Mouse (Mus musculus) MEL-GATA-1-ER (cell line): ENCODE results near the gene D630039A03Rik.
"Not testable (repeated sequence)": the region's sequence is repeated elsewhere in the genome, so short reads cannot be mapped to it uniquely, and the experiment has no call there.

ENCODE experiments used
- DNase-seq: peaks from one replicate; pipeline ENCODE4 v3.0.0-alpha.2; 2012; ENCODE audit warnings: low read depth; ENCODE audit errors: extremely low read depth

D630039A03Rik gene

DNA sequence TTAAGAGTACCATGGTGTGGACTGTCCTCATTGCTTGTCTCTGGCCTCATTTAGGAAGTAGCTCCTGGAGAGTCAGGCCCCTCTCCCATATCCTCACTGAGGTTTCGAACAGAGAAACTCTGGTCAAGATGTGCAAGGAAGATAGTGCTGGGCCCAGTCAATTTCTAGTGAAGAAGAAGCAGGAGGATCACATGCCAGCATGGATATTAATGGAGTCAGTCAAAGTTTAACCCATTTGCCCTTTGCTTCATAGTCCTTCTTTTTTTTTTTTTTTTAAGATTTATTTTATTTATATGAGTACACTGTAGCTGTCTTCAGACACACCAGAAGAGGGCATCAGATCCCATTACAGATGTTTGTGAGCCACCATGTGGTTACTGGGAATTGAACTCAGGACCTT, 27.1 kb downstream of the D630039A03Rik start:
- DNase-seq, result not testable (repeated sequence)

DNA sequence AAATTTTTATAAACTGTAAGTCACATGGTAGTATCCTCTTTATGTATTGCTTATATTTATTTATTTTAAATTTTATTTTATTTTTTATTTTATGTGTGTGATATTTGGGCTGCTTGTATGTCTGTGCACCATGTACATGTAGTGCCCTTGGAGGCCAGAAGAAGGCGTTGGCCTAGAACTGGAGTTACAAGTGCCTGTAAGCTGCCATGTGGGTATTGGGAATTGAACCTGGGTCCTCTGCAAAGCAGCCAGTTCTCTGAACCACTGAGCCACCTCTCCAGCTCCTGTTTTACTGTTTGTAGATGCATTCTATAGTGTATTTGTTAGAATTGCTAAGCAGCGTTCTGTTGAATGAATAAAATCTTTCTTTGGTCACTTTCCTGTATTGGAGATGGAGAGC, 27.9 kb downstream of the D630039A03Rik start:
- DNase-seq, result no peak

DNA sequence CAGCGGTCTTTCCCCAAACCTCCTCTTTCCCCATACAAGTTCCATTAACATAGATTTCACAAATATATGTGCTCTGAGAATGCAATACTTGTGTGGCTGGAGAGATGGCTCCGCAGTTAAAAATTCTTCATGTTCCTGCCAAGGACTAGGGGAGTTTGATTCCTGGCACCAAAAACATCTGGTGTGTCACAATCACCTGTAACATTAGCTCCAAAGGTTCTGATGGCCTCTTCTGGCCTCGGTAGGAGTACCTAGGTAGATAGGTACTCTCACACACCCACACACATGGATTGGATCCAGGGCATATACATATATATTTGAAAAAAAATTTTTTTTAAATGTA, 29.2 kb downstream of the D630039A03Rik start:
- no peak for DNase-seq

DNA sequence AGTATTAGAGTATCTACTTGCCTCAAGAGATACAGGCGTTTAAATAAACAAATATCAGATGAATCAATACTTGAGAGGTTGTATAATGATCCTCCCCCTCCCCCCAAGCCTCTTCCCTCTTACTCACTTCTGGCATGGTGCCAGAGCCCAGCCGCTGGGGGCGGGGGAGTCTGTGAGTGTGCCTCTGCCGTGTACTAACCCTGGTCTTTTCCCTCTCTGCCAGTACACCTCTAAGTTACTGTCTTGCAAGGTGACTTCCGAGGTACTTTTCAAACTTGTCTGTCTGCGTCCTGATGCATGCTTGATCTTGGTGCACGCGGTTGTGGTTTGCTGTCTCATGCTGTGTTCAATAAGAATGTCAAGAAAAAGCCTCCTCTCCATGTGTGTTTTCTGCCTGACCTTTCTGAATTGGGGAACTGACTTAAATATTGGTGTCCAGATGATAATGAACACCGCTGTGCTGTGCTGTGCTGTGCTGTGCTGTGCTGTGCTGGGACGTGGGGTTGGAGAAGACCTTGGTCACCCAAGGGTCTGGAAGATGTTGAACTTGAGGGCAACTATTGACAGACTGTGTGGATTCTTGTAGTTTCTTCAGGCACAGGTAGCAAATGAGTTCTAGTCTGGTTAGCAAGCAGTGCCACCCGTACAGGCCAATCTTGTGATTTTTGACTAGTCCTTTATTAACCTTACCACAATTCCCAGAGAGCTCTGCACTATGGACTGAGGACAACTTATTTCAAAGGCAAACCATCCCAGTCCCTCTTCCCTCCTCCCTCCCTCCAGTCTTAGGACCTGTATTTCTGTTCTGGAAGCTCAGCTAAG, 29.8 kb downstream of the D630039A03Rik start:
- no peak for DNase-seq

DNA sequence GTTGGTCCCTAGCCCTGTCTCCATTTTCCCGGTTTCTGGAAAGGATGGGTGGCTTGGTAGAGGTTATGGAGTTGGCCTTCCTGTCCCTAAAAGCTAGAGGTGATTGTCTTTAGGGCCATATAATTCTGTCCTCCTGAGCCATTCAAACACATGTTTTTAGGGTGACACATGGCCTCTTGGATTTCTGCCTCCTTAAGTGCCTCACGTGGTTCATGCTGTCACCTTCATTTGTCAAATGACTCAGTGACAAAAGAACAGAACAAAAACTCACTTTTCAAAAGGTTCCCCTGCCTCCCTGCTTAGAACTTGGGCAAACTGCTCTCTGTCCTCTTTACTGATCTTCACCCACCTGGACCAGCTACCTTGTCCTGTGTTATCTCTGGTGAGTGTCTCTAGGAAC, 30.9 kb downstream of the D630039A03Rik start:
- no peak for DNase-seq

DNA sequence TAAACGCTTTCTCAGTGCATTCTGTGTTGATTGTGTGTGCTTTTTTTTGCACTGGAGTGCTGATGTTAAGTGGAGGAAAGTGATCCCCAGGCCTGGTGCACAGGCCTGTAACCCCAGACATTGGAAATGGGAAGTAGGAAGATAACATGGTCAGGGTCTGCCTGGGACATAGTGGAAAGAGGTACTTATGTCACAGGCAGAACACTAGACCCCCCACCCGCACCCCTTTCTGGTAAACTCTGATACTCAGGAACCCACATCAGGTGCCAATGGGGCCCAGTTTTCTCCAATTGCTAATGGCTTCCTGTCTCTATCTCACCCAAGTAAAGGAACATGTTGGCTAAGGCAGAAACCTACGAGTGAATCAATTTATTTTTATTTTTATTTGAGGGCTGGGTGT, 31.6 kb downstream of the D630039A03Rik start:
- no peak for DNase-seq

DNA sequence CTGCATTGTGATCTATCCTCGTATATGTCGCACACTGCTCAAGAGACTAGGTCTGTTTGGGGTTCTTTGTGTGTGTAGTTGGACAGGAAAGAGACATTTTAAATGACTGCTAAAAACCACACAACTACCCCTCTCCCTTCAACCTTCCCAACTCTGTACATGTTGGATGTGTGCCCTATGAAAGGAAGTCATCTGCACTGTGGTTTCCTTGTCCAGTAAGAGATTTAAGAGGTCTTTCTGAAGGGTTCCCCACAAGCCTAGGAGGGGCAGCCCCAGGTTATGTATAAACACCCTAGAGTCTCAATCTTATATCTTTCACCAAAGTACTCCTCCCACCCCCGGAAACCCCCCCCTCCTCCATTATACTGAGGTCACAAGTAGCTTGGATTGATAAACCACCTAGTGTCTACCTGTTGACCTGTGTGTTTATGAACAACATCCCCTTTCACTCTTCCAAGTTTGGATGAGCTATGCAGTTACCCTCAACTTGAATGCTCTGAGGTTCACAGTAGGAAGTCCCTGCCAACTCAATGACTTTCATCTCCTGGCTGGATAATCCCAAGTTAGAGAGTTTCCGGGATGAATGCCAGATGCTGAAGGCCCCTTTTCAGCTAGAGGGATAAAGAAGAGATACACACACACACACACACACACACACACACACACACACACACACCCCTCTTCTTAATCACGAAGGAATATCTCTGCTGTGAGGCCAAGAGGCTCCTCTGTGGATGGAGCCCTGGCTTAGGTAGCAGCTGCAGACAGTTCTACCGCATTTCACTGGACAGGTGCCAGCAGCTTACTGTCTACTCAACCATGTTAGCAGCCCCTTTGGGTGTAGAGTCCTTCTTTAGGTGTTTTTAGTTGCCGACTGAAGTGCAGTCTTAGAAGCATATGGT, 32.3 kb downstream of the D630039A03Rik start:
- no peak for DNase-seq

DNA sequence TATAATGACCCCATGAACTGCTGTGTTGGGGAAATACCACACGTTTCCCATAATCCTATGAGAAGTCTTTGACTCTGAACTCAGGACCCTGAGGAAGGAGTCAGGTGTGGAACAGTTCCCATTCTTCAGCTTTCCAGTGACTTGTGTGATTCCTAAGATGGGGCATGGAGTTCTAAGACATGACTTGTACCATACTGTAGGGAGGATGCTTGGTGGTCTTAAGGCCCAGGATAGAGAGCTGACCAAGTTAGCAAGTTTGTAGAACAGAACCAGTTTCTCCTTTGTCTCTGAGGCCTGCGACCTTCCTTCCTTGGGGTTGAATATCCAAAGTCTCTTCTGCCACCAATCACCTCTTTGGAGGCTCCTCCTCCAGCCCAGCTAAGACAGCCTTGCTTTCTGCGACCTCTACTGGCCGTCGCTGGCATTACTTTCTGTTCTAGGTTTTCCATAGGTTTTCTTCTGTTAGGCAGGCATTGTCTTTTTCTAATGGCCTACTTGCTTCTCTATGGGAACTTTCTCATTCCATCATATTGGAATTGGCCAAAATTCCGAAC, 36.2 kb downstream of the D630039A03Rik start:
- peak; percentile 59 for DNase-seq

DNA sequence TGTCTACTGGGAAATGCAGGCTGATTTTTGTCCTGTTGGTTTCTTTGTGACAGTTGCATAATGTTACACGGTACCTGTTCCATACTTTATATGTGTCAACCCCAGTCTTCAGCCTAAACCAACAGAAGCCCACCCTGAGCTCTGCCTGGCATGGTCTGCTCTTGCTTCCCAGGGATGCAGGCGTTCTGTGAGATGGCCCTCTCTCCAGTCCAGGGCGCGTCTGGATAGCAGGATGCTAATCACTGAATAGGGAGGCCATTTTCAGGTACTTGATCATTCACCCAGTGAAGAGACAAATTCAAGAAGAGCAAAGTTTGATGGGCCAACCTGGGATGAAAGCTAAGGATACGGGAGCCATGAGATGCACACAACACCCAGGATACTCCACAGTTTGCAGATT, 37.0 kb downstream of the D630039A03Rik start:
- DNase-seq, result no peak

DNA sequence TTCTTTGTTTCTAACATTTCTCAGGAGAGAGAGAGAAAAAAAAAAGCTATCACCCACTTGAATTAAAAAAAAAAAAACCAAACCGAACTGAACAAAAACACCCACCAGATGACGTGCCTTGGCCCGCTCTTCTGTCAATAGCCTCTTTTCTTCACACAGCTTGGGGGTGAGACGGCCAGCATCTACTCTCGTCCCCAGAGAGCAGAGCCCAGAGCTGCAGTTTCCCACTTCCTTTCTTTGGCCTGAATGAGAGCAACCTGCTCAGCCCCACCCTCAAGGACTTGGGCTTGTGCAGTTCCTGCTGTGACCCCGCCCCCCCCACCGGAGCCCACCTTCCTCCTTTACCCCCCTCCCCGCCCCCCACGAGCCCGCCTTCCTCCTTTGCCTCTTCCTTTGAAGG, 48.6 kb downstream of the D630039A03Rik start:
- no peak for DNase-seq

DNA sequence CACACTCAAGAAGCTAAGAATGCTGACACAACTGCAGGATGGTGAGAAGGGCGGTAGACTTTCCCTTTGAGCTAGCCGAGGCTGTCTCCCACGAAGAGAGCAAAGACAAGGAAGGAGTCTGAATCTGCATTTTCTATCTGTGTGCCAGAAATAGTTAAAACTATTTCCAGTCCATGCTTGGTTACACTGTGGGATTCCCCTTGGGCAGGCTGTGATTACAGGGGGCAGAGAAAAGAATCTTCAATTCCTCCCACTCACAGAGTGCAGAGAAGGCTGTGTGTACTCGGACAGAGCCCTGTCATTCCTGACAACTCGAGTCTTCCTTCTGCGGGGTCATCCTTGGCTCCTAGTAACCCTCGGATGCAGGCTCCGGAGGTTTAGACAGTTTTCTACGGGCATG, 49.1 kb downstream of the D630039A03Rik start:
- DNase-seq, result no peak

DNA sequence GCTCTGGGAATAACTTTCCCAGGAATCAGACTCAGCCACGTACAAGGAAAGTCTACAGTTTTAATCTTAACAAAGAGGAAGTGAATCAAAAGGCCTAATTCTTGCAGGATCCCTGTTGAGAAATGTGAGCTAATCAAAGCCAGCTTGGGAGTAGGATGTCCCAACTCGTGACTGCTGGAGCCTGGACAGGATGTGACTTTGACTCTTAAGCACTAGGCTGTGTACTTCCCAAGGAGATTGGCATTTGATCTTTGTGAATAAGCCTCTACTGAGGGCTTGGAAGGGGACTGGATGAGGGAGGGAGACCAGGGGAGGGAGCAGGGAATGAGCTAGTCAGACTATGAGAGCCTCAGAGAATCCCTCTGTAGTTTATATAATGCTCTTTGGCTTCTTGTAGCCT, 50.0 kb downstream of the D630039A03Rik start:
- no peak for DNase-seq

DNA sequence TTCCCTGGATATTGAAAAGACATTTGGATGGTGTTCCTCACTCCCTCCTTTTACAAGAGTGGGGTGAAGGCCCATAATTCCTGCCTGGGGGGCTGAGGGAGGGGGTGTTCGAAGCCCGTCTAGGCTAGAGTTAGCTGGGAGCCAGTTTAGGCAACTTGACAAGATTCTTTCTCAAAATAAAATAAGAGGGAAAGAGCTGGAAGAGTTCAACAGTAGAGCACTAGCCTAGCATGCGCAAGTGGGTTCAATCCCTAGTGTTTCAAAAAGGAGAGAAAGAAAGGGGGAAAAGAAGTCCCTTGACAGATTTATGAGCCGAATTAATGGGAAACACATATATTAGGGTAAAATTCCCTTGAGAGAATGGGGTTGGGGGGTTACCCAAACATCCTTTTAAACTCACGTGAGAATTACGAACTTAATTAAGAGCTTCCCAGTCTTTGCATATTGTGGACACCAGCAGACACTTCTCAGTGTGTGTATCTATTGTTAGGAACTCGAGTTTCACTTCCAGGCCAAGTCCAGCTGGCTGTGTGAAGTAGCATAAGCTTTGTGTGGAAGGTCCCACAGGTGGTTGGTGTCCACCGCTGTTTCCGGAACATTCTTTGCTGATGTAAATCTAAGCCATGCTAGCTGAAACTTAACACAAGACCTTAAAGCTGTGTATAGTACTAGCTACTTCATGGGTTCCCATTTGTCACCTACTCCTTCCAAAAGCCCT, 53.7 kb downstream of the D630039A03Rik start:
- DNase-seq, result no peak

DNA sequence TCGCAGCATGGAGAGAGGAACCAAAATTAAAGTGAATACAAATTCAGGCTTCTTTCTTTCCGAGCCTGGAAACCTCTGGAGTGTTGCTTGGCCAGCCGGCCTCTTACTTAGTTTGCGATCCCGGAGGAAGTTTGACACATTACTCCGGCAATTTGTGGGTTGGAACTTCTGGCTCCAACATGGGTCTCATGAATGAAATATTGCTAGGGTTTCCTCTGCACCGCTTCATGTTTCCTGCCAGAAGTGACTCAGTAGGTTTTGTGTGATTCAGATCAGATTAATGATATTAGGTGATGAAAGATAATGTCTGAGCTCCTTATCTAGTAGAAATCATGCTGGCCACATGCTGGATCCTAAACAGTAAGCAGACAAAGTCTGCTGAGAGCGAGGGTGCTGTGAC, 54.2 kb downstream of the D630039A03Rik start:
- no peak for DNase-seq

DNA sequence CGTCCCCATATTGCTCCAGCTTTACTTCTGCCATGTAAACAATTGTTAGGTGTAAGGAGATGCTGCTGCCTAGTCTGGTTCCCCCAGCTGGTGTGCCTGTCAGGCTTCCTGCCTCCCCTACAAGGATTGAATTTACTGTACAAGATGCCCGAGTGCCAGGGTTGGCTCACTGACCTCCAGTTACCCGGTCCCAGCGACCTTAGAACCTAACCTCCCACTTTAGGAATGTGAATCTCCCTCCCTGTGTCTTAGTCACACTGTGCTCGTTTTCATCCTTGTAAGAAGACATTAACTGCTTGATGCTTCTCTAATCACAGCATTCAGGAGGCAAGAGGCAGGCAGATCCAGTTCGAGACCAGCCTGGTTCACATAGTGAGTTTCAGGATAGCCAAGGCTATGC, 54.9 kb downstream of the D630039A03Rik start:
- DNase-seq, result no peak

DNA sequence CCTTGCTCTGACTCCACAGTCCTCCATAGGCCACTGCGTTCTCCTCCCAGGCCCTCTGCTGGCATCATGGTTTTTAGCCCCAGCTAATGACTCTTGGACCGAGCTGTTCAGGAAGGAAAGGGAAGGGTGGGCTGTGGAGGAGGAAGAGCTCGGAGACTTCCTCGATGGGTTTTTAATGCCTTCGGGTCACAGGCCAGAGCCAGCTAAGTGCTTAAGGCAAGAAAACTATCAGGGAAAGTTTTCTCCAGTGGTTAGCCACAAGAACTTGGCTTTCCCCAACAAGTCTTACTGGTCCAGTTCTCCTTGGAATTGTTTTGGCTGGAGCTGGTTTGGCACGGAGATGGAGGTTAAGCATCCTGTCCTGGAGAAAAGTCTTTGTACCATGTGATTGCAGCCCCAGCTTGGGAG, 55.9 kb downstream of the D630039A03Rik start:
- DNase-seq, result no peak
